Mouse (Mus musculus) heart, adult 8-10 months (tissue): Measurements from ENCODE around the gene C1qtnf2. TPM values are rescaled to one million over a fixed set of nuclear protein-coding genes. Genes with fewer than 3 reads are reported as not detected.
A peak's percentile ranks its signal among the peaks of the same experiment; 100 is the strongest.

Source experiments
- DNase-seq: peaks from one replicate; pipeline ENCODE4 v3.0.0; 2022; ENCODE audit warnings: low spot score
- total RNA-seq, 4 experiments: library from RNA; stranded (reverse); gene quantifications; 2 replicates each; pipeline ENCODE4 v1.2.4; 2022

C1qtnf2 gene
- total RNA-seq, 4 experiments from 2014 or later: 3.6 to 5.2 (median 4.0) TPM

DNA sequence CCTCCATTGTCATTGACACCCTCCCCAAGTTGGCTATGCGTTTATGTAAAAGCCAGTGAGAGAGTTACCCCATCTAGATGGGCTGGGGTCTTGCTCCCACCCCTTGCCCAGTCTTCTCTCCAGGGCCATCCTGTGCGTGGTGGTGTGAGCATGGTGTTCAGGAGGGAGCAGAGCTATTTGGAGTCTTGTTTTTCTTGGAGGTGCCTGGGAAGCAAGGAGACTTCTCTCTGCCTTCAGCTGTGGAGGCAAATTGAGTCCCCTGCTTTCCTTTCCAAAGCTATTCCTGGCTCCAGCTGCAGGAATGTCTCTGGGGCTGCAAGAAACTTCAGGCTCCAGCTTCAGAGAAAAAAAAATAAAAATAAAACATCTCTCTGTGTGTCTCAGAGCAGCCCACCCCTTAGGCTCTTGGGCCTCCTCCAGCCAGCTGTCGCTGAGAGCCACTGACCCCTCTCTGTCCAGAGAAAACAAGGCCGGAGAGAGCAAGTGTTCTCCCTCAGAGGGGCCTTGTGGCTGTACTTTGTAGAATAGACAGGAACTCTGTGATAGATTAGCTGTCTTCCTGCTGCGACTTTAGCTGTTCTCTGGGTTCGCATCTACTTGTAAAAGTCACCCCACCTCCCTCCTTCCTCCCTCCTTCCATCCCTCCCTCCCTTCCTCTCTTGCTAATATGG lies 9.2 kb downstream of the C1qtnf2 start:
- DNase-seq: peak; percentile 63

DNA sequence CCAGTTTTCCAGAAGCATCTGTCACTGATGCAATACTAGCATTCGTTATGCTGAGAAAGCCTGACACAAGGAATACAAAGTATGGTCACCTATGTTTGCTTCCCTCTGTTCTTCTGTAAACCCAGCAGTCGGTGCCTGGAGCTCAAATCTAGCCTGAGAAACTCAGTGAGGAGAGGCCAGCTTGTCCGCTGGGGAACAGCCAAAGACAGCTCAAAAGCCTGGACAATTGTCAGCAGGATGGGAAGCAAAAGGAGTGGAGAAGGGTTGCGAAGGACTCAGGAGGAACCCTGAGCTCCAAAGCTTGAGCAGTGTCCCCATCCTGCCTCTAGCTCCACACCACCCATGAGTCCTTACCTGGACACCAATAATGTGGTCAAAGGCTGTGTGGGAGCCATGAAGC lies 10.0 kb downstream of the C1qtnf2 start:
- no peak for DNase-seq

- DNase-seq: no peak
Observed at GRCm38 (mm10) chr11:43484652-43485051, 10.6 kb downstream of the C1qtnf2 start.

DNA sequence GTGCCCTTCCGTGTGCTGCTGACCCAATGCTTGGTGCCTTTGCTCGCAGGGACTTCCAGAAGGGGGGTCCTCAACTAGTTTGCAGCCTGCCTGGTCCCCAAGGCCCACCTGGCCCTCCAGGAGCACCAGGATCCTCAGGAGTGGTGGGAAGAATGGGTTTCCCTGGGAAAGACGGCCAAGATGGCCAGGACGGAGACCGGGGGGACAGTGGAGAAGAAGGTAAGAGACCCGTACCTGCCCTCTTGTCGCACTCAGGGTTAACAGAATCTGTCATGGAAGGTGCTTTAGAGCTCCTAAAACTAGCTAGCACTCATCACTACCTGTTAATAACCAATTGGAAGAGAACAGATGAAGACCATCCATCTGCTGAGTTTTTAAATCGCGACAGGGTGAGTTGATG lies 11.8 kb downstream of the C1qtnf2 start:
- DNase-seq: no peak

GRCm38 (mm10) chr11:43492663-43493062 lies 18.6 kb downstream of the C1qtnf2 start:
- DNase-seq: peak; percentile 76

- peak; percentile 71 for DNase-seq
Observed at GRCm38 (mm10) chr11:43493815-43494409, 19.8 kb downstream of the C1qtnf2 start.

- no peak for DNase-seq
Observed at GRCm38 (mm10) chr11:43495037-43495436, 21.0 kb downstream of the C1qtnf2 start.

DNA sequence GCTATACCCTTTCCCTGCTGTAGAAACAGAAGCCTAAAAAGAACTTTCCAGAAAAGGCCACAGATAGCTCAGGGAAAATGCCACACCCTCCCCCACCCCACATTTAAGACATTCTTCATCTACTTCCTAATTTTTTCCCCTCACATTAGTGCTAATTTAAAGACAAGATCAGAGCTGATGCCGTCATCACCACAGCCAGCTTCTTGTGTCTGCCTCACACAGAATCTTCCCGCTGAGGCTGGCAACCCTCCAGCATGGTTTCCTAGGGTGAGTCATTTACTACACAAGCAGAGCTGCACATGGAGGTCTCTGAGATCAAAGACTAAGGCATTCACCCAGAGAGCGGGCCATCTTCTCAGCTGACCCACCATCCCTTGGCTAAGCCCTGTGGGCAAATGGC lies 21.5 kb downstream of the C1qtnf2 start:
- DNase-seq: no peak

- DNase-seq: no peak
Observed at GRCm38 (mm10) chr11:43501256-43501655, 27.2 kb downstream of the C1qtnf2 start.

DNA sequence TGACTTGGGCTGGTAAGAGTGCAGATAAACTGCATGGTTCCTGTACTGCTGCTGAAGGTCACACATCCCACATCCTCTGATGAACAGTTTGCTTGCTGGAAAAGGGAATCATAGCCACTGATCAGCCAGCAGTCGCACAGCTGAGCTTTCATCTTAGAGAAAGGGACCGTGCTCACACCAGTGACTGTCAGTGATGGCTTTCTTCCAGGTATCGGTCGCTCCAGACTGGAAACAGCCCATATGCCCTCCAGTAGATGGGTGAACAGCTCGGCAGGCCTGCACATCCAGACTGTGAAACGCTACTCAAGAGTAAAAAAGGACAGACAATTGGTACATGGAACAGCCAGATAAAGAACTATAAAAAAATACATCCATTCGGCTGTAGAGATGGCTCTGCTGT lies 31.1 kb downstream of the C1qtnf2 start:
- DNase-seq: no peak

- no peak for DNase-seq
Observed at GRCm38 (mm10) chr11:43507976-43508375, 33.9 kb downstream of the C1qtnf2 start.

GRCm38 (mm10) chr11:43509878-43510277 lies 35.8 kb downstream of the C1qtnf2 start:
- no peak for DNase-seq

DNA sequence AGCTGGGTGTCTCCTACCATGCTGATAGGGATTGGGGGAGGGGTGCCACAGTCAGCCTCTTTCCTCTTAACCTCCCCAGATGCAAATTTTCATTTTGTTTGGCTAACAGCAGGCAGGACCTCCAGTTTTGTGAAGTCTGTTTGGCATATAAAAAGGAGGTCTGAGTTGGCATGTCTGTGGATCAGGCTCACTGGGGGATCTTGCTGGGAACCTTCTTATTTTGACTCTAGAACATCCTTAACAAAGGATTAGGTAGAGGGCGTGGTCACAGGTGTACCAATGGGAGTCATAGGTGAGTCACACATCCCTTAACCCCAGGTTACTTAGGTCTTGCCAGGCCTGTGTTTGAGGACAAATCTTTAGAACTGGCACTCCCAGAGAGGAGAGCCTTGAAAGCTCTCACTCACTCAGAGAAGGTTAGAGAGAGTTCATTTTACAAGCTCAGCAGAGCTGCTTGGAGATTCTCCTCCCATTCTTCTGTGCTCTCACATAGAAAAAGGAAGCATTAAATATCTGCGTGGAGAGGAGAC lies 38.6 kb downstream of the C1qtnf2 start:
- no peak for DNase-seq

- no peak for DNase-seq
Observed at GRCm38 (mm10) chr11:43516344-43517021, 42.4 kb downstream of the C1qtnf2 start.

- no peak for DNase-seq
Observed at GRCm38 (mm10) chr11:43517641-43518040, 43.6 kb downstream of the C1qtnf2 start.

- DNase-seq: no peak
Observed at GRCm38 (mm10) chr11:43518086-43518485, 44.0 kb downstream of the C1qtnf2 start.

DNA sequence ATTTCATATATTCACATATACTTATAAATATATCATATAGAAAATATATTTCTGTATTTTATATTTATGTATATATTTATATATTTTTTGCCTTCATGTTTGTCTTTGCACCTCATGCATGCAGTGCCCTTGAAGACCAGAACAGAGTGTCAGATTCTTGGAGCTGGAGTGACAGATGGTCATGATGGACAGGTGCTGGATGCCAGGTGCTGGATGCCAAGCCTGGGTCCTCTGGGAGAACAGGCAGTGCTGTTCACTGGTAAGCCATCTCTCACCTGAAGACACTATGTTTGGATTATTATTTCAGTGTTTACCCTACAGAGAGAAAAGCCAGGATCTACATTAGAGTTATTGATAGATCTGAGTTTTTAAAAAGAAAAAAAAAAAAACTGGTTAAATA lies 44.7 kb downstream of the C1qtnf2 start:
- DNase-seq: no peak

DNA sequence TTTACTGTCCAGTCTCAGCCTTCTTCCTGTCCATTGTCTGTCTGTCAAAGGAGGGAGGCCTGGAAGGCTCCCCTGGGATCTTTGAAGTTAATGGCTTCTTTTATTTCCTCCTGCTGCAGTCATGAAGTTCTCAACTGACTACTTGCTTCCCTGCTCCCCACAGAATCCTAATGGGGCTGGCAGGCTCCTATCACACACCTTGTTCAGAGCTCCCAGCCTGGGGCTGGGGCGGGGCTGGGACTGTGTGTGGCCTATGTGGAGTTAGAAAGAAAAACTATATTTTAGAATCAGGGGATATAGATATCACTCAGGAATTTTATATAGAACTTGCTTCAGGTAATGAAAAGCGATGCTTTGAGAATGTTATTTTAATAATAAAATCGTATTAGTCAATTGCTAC lies 46.4 kb downstream of the C1qtnf2 start:
- DNase-seq: no peak

- DNase-seq: no peak
Observed at GRCm38 (mm10) chr11:43528078-43528682, 54.1 kb downstream of the C1qtnf2 start.

- DNase-seq: peak; percentile 36
Observed at GRCm38 (mm10) chr11:43528683-43529499, 54.8 kb downstream of the C1qtnf2 start, which contains the start of gene Ccnjl. Gene Ccnjl (plus strand): TSS chr11:43528784.

- no peak for DNase-seq
Observed at GRCm38 (mm10) chr11:43530043-43530442, 56.0 kb downstream of the C1qtnf2 start.
